Mouse (Mus musculus) liver, embryonic 13.5 days (tissue): Measurements from ENCODE around the gene Lrrc36. TPM values are rescaled to one million over a fixed set of nuclear protein-coding genes. Genes with fewer than 3 reads are reported as not detected.

Experiments used
- ATAC-seq: fragments of 200-750 bp; cut with Nextera tagmentation; 2 replicates; pipeline ENCODE4 v1.8.0; 2017; ENCODE audit warnings: low read depth, mild to moderate bottlenecking, moderate number of reproducible peaks, moderate library complexity
- DNase-seq: peaks from one replicate; pipeline ENCODE4 v3.0.0; 2022
- H3K27ac ChIP-seq: fragments of 300-500 bp; sonication (generic); 2 replicates; pipeline ENCODE4 v1.5.1; 2015; ENCODE audit warnings: moderate library complexity, mild to moderate bottlenecking, inconsistent platforms
- H3K27me3 ChIP-seq: fragments of 300-500 bp; sonication (generic); 2 replicates; pipeline ENCODE4 v1.6.1; 2015; ENCODE audit warnings: mild to moderate bottlenecking, inconsistent platforms
- H3K36me3 ChIP-seq: fragments of 300-500 bp; sonication (generic); 2 replicates; pipeline ENCODE4 v1.6.1; 2015; ENCODE audit warnings: mild to moderate bottlenecking, inconsistent platforms
- H3K4me1 ChIP-seq: fragments of 300-500 bp; sonication (generic); replicated peaks from 2 replicates; pipeline ENCODE4 v1.6.1; 2015; ENCODE audit warnings: inconsistent platforms
- H3K4me2 ChIP-seq: fragments of 300-500 bp; sonication (generic); 2 replicates; pipeline ENCODE4 v1.6.1; 2015; ENCODE audit warnings: inconsistent platforms, mild to moderate bottlenecking, moderate library complexity
- H3K4me3 ChIP-seq: fragments of 300-500 bp; sonication (generic); replicated peaks from 2 replicates; pipeline ENCODE4 v1.5.1; 2015; ENCODE audit warnings: mild to moderate bottlenecking, inconsistent platforms
- H3K9ac ChIP-seq: fragments of 300-500 bp; sonication (generic); 2 replicates; pipeline ENCODE4 v1.6.1; 2015; ENCODE audit warnings: mild to moderate bottlenecking, inconsistent platforms
- H3K9me3 ChIP-seq: fragments of 300-500 bp; sonication (generic); replicated peaks from 2 replicates; pipeline ENCODE4 v1.6.1; 2016; ENCODE audit warnings: inconsistent platforms
- WGBS: fragments of 180-500 bp; shearing (Covaris S2); methylation state at CpG from one replicate; pipeline ENCODE4 v1.1.7; 2015; ENCODE audit not compliant: insufficient replicate concordance; 5-methylcytosine and 5-hydroxymethylcytosine counted together
- polyA plus RNA-seq: library from polyadenylated mRNA; unstranded; fragments of >200 nt; fragmentation: Nextera tagmentation; extraction: Ambion mirVana; gene quantifications from 2 replicates; pipeline ENCODE4 v1.2.1, GENCODE M21; 2015

Gene Lrrc36
- polyA plus RNA-seq, 1 experiment from 2014 or later: 0.15 TPM

DNA sequence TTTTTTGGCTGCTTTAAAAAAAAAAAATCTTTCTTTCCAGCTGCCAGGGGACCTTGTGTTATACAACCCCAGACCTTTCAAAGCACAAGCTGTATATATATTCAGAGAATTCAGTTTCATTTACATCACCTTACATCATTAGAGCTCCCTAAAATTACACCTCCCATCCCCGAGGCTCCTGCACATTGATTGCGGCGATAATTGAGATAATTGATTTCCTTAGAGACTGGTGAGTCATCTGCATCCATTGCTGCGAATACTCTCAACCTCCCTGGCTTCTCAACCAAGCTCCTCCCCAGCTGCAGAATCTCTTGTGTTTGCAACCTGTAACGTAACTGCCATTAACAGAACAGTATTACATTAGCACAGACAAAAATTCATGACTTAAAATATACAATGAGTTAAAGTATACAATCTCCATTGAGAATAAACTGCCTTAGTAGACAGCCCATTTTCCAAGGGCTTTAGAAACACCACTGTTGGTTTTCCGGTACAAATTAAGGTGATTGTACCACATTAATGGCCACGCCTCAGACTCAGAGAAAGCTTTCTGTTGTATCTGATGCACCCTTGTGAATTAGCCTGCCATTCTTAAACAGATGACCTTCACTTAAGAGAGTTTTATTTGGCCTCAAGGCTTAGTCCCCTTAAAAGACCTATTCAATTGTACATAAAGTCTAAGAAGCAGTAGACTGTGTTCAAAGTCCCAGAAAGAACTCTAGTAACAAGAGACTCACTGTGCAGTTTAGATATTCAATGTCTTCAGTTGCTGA is 18.6 kb downstream of the Lrrc36 start:
- Histone ChIP-seq H3K27me3 (peaks cover 25% of the 10 kb centered on the region), H3K9me3 (no peaks in the 10 kb centered on the region), H3K4me2 (no peak overlapping the region), H3K27ac (no peak overlapping the region), H3K4me1 (no peaks in the 10 kb centered on the region), H3K9ac (no peak overlapping the region), H3K36me3 (no peaks in the 10 kb centered on the region), H3K4me3 (no peak overlapping the region)
- no peak for DNase-seq
- ATAC-seq: no peak
- 54% methylated on average over 7 of the region's 7 CpGs for WGBS

DNA sequence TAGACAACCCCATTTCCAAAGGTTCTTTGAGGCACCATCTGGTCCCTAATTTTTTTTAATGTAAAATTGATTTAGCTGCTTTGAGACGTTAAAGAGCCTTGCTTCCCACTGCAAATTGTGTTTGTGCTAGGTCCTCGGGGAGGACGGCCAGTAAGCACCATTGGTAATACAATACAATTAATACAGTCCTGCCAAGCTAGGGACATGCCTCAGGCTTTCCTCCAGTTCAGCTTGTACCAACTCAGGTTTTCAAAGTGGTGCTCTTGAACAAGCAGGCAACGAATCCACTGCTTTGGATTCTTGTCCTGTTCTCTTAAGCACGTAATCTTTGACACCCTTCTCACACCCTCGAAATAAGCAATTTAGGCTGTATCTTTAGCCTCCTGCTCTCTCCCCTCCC is 19.6 kb downstream of the Lrrc36 start:
- Histone ChIP-seq H3K4me2 (no peak overlapping the region), H3K27ac (no peak overlapping the region), H3K9ac (no peak overlapping the region), H3K4me1 (no peaks in the 10 kb centered on the region), H3K4me3 (no peak overlapping the region), H3K36me3 (no peaks in the 10 kb centered on the region), H3K9me3 (no peaks in the 10 kb centered on the region), H3K27me3 (peaks cover 30% of the 10 kb centered on the region)
- ATAC-seq: no peak
- DNase-seq: no peak
- 66% methylated on average over 6 of the region's 6 CpGs for WGBS

DNA sequence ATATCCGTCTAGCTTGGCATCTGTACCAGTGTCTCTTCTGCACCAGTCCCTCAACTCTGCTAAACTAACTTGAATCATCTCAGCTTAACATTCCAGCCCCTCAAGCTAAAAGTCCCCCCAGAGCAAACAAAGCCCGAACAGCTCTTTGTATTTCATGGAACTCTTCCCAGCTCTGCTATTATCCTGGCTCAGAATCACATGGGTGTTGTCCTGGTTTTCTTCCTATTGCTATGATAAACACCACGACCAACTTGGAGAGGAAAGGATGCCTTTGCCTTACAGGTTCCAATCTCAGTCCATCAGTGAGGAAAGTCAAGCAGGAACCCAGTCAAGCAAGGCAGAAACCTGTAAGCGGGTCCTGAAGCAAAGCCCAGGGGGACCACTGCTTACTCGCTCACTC is 20.1 kb downstream of the Lrrc36 start:
- H3K9me3 ChIP-seq: no peaks in the 10 kb centered on the region
- 45% methylated on average over 5 of the region's 5 CpGs for whole genome bisulfite sequencing
- ATAC-seq: no peak
- H3K4me1 ChIP-seq: no peaks in the 10 kb centered on the region
- no peaks in the 10 kb centered on the region for H3K36me3 ChIP-seq
- no peak overlapping the region for H3K9ac ChIP-seq
- DNase-seq: no peak
- no peak overlapping the region for H3K4me3 ChIP-seq
- no peak overlapping the region for H3K27ac ChIP-seq
- H3K27me3 ChIP-seq: peaks cover 30% of the 10 kb centered on the region
- H3K4me2 ChIP-seq: no peak overlapping the region

DNA sequence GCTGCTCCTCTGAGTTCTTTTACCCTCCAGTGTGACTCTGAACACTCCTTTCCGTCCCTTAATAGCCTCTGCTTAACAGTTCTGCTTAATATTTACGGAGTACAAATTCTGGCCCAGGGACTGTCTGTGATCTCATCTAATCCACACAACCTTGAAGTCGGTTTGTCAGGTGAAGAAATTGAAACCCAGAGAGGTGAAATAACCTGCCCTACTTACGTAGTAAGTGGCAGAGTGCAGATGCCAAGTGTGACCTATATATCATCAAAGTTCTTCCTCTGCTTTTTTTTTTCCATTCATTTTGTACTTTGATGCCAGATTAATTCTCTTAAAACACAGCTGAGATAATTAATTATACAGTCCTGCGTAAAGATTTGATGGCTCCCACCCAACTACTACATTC is 20.8 kb downstream of the Lrrc36 start:
- Histone ChIP-seq H3K27me3 (peaks cover 31% of the 10 kb centered on the region), H3K9me3 (no peaks in the 10 kb centered on the region), H3K27ac (no peak overlapping the region), H3K4me2 (no peak overlapping the region), H3K36me3 (no peaks in the 10 kb centered on the region), H3K4me1 (no peaks in the 10 kb centered on the region), H3K4me3 (no peak overlapping the region), H3K9ac (no peak overlapping the region)
- DNase-seq: no peak
- 62% methylated on average over 5 of the region's 5 CpGs for WGBS
- no peak for ATAC-seq

DNA sequence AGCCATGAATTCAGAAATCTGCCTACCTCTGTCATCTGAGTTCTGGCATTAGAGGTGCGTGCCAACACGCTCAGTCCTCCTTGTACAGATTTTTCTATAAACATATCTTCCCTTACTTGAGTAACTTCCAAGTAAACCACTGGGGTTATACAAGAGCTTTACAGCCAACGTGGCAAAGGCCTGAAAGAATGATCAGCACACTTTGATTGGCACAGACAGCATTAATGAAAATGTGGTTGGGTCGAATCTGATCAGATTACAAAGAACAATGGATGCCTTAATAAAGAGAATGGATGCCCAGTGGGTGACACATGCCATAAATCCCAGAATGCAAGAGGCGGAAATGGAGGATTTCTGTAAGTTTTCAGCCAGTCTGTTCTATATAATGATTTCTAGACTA is 22.8 kb downstream of the Lrrc36 start:
- no peak overlapping the region for H3K9ac ChIP-seq
- H3K9me3 ChIP-seq: no peaks in the 10 kb centered on the region
- no peaks in the 10 kb centered on the region for H3K36me3 ChIP-seq
- H3K4me1 ChIP-seq: no peaks in the 10 kb centered on the region
- H3K4me3 ChIP-seq: no peak overlapping the region
- no peak overlapping the region for H3K27ac ChIP-seq
- no peak for DNase-seq
- ATAC-seq: no peak
- 51% methylated on average over 5 of the region's 5 CpGs for WGBS
- peaks cover 43% of the 10 kb centered on the region for H3K27me3 ChIP-seq
- no peak overlapping the region for H3K4me2 ChIP-seq

DNA sequence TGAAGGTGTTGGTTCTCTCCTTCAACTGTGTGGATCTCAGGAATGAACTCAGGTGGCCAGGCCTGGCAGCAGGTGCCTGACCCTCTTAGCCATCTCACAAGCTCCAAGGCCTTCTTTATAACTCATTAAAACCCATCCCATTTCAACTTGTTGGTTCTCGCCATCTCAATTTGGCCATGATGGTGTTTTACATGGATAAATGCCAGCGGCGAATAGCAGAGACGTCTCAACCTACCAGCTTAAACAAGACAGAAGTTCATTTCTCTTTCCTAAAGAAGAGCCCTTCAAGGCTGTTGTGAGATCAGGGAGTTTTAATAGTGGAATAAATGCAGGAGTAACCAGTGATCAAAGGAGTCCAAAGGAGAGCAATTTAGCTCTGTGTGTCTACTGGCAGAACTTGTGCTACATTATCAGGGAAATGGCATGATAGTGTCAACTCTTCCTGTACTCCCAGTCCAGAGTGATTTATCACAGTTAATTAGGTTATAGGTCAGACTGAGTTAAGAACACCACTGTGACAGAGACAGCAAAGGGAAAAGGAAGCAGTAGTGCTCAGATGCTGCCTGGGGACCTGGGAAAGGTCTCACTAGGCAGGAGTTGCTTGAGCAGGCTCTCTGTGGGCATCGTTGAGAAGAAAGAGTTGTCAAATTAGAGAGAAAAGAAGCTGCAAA is 23.8 kb downstream of the Lrrc36 start:
- Histone ChIP-seq H3K4me1 (no peaks in the 10 kb centered on the region), H3K9me3 (no peaks in the 10 kb centered on the region), H3K4me2 (no peak overlapping the region), H3K27ac (no peak overlapping the region), H3K27me3 (peaks cover 41% of the 10 kb centered on the region), H3K36me3 (no peaks in the 10 kb centered on the region), H3K4me3 (no peak overlapping the region), H3K9ac (no peak overlapping the region)
- ATAC-seq: no peak
- 76% methylated on average over 5 of the region's 5 CpGs for WGBS
- no peak for DNase-seq

DNA sequence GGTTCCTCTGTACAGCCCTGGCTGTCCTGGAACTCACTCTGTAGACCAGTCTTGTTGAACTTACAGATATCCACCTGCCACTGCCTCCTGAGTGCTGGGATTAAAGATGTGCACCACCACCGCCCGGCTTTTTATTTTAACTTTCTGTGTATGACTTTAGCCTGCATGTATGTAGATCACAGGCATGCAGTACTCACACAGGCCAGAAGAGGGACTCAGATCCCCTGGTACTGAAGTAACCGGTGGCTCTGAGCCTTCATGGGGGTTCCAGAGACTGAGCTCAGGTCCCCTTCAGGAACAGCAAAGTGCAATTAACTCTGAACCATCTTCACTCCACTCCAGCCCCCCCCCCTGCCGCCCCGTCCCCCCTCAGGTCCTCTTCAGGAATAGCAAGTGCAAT is 25.5 kb downstream of the Lrrc36 start:
- no peak; the same call in 1 of the 2 replicates for ATAC-seq
- DNase-seq: peak; percentile 44
- H3K27me3 ChIP-seq: peaks cover 38% of the 10 kb centered on the region

DNA sequence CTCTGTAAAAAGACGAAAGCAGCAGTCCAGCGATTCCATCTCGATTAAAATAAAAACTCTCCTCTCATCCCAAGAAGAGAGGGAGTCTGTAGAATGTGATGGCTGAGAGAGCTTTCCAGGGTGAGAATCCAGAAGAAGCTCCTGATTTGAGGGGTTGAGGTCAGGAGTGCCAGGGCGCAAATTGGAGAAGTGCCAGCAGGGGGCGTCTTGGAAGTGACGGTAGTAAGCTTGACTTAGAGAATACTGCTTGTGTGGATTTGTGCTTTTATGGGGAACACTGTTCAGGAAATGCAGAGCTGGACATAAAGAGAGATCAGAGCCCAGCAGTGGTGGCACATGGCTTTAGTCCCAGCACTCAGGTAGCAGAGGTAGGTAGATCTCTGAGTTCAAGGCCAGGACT is 28.1 kb downstream of the Lrrc36 start:
- Histone ChIP-seq H3K4me3 (no peak overlapping the region), H3K27ac (no peak overlapping the region)
- 5% methylated on average over 6 of the region's 6 CpGs for WGBS

More for the DNA sequence above, 25.5 kb downstream of the Lrrc36 start:
- Histone ChIP-seq H3K4me1 (peaks cover 6% of the 10 kb centered on the region), H3K36me3 (no peaks in the 10 kb centered on the region), H3K27ac (no peak overlapping the region), H3K4me2 (no peak overlapping the region), H3K9ac (no peak overlapping the region), H3K9me3 (no peaks in the 10 kb centered on the region), H3K4me3 (no peak overlapping the region)
- WGBS: 34% methylated on average over 5 of the region's 5 CpGs

DNA sequence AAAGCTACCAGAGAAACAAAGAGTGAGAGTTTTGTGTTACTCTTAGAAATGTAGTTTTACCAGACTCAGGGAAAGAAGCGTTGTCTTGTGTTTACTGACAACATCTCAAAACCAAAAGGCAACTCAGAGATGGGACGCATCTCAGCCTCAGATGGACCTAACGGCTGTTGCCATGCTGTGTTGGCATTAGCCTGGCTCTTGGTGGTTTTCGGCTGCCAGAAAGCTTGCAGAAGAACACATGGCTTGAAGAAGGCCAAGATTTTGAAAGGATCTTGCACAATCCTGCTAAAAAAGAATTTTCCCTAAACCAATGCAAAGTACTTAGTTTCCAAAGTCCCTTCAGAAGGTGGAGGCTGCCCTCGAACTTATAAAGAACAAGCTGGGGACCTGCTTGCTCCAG is 29.3 kb downstream of the Lrrc36 start:
- Histone ChIP-seq H3K9ac (no peak overlapping the region), H3K36me3 (no peaks in the 10 kb centered on the region), H3K9me3 (no peaks in the 10 kb centered on the region), H3K4me1 (peaks cover 33% of the 10 kb centered on the region), H3K27me3 (peaks cover 15% of the 10 kb centered on the region), H3K4me3 (no peak overlapping the region), H3K27ac (no peak overlapping the region), H3K4me2 (no peak overlapping the region)
- DNase-seq (no peak), ATAC-seq (no peak)
- 81% methylated on average over 5 of the region's 5 CpGs for WGBS

More for the DNA sequence above, 28.1 kb downstream of the Lrrc36 start:
- H3K9ac ChIP-seq: no peak overlapping the region
- H3K27me3 ChIP-seq: peaks cover 23% of the 10 kb centered on the region
- H3K4me2 ChIP-seq: no peak overlapping the region
- ATAC-seq (no peak), DNase-seq (peak; percentile 51)
- no peaks in the 10 kb centered on the region for H3K9me3 ChIP-seq
- H3K4me1 ChIP-seq: peaks cover 25% of the 10 kb centered on the region
- H3K36me3 ChIP-seq: no peaks in the 10 kb centered on the region

DNA sequence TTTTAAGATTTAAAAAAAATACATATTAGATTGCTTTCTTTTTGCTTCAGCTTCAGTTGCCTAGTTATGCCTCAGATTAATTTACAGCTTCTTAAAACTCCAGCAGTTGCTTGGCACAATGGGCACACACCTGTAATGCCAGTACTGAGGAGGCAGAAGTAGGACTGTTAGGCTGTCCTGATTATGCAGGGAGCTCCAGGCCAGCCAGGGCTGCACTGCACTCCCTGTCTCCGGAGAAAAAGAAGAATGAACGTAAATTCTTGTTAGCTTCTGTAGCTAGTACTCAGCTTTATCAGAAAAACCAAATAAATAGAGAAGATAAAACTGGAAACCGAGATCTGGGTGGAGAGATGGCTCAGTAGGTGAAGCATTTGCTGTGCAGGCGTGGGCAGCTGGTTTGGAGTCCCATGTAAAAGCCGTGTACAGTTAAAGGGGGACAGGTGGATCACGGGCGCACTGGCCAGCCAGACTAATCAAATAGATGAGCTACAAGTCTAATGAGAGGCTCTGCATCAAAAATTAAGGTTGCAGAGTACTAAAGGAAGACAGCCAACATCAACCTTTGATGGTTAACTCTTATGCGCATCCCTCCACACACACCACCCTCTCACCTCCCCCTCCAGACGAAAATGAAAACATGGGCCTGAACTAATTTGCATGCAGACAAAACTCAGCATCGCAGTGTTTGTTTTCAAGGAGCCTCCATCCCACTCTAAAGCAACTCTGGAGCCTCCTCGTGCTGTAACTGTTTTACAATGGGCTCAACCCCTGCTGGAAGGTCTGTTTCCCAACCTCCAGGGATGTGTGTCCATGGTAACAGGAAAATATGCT is 32.1 kb downstream of the Lrrc36 start:
- ATAC-seq (no peak), DNase-seq (no peak)
- 43% methylated on average over 11 of the region's 11 CpGs for WGBS
- Histone ChIP-seq H3K9ac (no peak overlapping the region), H3K36me3 (no peaks in the 10 kb centered on the region), H3K4me3 (no peak overlapping the region), H3K27me3 (peaks cover 2% of the 10 kb centered on the region; the same call in 1 of the 2 replicates), H3K9me3 (no peaks in the 10 kb centered on the region), H3K4me1 (peaks cover 54% of the 10 kb centered on the region), H3K4me2 (peak overlapping the region; percentile 16; the same call in 1 of the 2 replicates), H3K27ac (peak overlapping the region; percentile 48)

DNA sequence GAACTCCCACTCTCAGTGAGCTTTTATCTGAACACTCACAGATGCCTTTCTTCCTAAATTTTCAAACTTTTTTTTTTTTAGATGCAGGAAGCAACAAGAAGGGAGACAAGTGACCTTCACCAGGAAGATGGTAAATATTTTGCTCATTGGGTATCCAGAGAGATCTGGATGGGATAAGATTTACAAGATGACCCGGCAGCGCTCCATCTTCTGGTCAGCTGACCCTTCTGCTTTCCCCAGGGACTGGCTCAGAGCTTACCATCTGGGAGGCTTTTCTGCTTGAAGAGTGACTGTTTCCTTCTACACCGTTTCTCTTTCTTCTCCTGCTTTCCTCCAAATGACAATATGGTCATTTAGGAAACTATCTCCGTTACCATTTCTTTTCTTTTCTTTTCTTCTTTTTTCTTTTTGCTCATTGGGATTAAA is 32.8 kb downstream of the Lrrc36 start:
- H3K9me3 ChIP-seq: no peaks in the 10 kb centered on the region
- H3K4me1 ChIP-seq: peaks cover 54% of the 10 kb centered on the region
- ATAC-seq (no peak), DNase-seq (no peak)
- no peak overlapping the region; the same call in 1 of the 2 replicates for H3K4me2 ChIP-seq
- 54% methylated on average over 4 of the region's 4 CpGs for WGBS
- H3K27me3 ChIP-seq: peaks cover 2% of the 10 kb centered on the region; the same call in 1 of the 2 replicates
- peak overlapping the region; percentile 48 for H3K27ac ChIP-seq
- no peak overlapping the region for H3K4me3 ChIP-seq
- H3K9ac ChIP-seq: no peak overlapping the region
- no peaks in the 10 kb centered on the region for H3K36me3 ChIP-seq
